Mouse (Mus musculus): Measurements from ENCODE around the gene Hormad1.

DNA sequence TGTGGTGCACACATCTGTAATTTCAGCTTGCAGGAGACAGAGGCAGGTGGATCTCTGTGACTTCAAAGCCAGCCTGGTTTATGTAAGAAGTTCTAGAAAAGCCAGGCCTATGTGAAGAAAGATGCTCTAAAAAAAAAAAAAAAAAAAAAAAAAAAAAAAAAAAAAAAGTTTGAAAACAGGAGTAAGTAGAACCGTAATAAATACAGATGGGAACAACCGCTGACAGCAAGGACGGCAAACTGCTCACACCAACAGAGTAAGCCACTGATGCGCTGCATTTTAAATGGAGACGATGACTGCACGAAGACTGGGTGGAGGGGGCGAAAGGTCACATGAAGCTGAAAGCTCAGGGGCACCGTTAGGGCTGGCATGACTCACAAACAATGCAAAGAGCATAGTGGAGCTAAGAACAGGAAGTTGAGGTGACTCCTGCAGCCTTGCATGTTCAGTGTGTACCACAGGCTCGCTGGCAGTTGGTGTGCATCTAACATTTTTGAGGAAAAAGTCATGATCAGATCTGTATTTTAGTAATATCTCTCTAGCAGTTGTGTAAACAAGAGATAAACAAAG lies 47.8 kb upstream of the Hormad1 start:
- TF ChIP-seq CHD2 (IDR thresholded peaks at IDR 0.05; ENCODE audit: low read depth, low read length), result no peak
- no peak for TF ChIP-seq MAFK (IDR thresholded peaks at IDR 0.05; ENCODE audit: insufficient read depth, low read depth, low read length)
- peak; percentile 90 for TF ChIP-seq ZNF384 (IDR thresholded peaks at IDR 0.05; ENCODE audit: low read depth, low read length)
- TF ChIP-seq ZC3H11A (IDR thresholded peaks at IDR 0.05; ENCODE audit: borderline replicate concordance, low read depth, low read length), result no peak
- TF ChIP-seq HCFC1 (IDR thresholded peaks at IDR 0.05; ENCODE audit: borderline replicate concordance, insufficient read depth, low read length), result no peak

All from ES-E14 (cell line).